Mouse (Mus musculus): ENCODE results near the gene Olfr1130. TPM values are rescaled to one million over a fixed set of nuclear protein-coding genes. Genes with fewer than 3 reads are reported as not detected.
"Not testable (repeated sequence)": the region's sequence is repeated elsewhere in the genome, so short reads cannot be mapped to it uniquely, and the experiment has no call there.

The Olfr1130 gene
- total RNA-seq (2021), result not detected in 2 replicates
- long read RNA-seq, result 0 reads

DNA sequence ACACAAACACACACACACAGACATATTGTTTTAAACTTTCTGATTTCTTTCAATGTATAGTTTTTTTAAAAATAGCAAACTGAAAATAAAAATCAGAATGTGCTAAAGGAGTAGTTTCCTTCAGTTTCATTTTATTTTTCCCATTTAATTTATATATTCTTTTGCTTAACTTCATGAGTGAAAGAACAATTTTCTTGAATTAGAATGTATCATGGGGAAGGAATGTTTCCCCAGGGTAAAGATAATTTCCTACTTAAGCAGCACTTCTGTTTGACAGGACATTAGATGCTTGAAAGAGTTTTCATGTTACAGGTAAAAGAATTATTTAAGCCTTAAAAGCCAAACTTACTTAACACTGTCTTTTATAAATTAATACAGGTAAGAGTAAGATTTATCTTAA is at the start of gene Olfr1130:
TSS of gene Olfr1130 (plus strand) at position 301 of the 400 bp plus-strand sequence.
- DNase-seq, result not testable (repeated sequence)

DNA sequence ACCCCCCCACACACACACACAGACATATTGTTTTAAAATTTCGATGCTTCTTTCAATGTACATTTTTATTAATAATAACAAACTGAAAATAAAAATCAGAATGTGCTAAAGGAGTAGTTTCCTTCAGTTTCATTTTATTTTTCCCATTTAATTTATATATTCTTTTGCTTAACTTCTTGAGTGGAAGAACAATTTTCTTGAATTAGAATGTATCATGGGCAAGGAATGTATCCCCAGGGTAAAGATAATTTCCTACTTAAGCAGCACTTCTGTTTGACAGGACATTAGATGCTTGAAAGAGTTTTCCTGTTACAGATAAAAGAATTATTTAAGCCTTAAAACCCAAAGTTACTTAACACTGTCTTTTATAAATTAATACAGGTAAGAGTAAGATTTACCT is 32.4 kb upstream of the Olfr1130 start, which contains the start of gene Olfr1129:
TSS of gene Olfr1129 (plus strand) at position 301 of the 400 bp plus-strand sequence.
- not testable (repeated sequence) for DNase-seq

DNA sequence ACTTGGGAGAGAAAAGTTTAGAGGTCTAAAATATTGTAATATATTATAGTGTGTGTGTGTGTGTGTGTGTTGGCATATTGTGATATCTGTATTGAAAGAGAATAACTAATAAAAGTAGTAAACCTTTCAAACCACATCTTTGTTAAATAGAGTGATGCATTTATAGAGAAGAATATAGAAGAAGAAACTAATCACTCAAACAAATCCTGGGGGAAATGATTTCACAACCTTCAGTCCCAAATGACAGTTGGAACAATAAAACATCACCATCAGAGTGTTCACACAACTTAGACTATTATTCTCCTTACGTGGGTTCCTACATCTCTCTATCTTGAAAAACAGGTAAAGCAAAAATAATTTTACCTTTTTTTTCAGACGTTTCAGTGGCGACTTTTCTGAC is 20.8 kb downstream of the Olfr1130 start, which contains the start of gene Olfr1131:
TSS of gene Olfr1131 (plus strand) at position 301 of the 400 bp plus-strand sequence.
- DNase-seq, result no peak

DNA sequence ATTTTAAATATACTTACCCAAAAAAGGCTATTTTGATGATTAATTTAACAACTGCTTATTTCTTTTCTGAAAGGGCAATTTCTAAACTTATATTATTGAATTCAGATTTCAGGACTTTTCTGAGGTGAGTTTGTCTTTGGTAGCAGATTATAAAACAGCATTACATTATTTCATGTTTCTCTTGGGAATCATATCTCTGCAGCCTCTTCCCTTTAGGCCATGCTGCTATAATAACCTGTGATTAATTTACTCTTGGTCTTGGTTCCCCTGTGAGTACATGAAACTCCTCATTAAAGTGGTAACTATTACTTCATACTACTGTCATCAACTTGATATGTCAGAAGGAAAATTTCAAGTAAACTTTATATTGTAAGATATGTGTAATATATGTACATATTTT is 31.4 kb downstream of the Olfr1130 start, which contains the start of gene Olfr1132:
TSS of gene Olfr1132 (minus strand) at position 101 of the 400 bp plus-strand sequence.
- DNase-seq, result no peak

DNA sequence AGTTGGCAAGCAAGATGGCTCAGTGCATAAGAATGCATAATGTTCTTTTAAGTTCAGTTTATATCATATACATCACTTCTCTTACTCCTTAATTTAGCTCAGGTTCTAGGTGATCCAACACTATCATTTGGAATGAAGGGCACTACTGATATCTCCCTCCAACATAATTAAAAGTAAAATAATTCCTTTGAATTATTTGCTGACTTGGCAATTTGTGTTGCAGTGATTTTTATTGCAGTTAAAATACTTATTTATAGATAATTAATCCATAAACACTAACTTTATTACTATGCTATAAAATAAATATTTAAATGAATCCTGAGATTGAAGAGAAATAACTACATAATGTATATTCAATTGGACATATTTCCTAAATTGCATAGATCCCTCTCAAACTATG is 36.4 kb downstream of the Olfr1130 start:
- DNase-seq, result no peak

- DNase-seq, result no peak
Observed at GRCm38 (mm10) chr2:87647274-87647673, 41.3 kb downstream of the Olfr1130 start, which contains the start of gene Olfr1133. TSS of gene Olfr1133 (minus strand) at chr2:87647374.

DNA sequence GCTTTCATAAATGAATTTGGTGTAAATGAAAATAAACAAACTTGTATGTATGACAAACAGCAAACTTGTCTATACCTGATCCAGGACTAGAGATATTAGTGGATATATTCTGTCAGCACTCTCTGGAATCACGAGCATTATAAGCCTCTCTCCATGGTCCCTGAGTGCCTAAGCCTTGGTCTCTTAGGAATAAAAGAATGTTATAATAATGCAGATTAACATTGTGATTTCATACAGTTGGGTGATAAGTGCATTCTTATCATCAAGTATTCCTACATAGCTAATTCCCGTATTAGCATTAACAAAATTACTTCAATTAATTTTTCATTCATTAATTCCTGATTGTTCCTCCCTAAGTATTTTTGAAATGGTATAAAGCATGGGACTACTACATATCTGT is 52.3 kb downstream of the Olfr1130 start, which contains the start of gene Olfr1134:
TSS of gene Olfr1134 (minus strand) at position 101 of the 400 bp plus-strand sequence.
- no peak for DNase-seq

Other genes with a start within 250 kb of the Olfr1130 start
- not detected in 2 replicates for gene Olfr1121, start 236.3 kb upstream of the Olfr1130 start, total RNA-seq (2021)
- gene Olfr1122, start 220.4 kb upstream of the Olfr1130 start, total RNA-seq (2021), result not detected in 2 replicates
- not detected in 2 replicates for gene Olfr1123, start 189.6 kb upstream of the Olfr1130 start, total RNA-seq (2021)
- not detected in 2 replicates for gene Olfr1124, start 175.9 kb upstream of the Olfr1130 start, total RNA-seq (2021)
- not detected in 2 replicates for gene Olfr1126, start 152.2 kb upstream of the Olfr1130 start, total RNA-seq (2021)
- gene Pramel7, start 109.1 kb upstream of the Olfr1130 start, total RNA-seq (2021), result not detected in 2 replicates
- gene Pramel6, start 99.6 kb upstream of the Olfr1130 start, total RNA-seq (2021), result not detected in 2 replicates
- gene Olfr153, start 74.4 kb upstream of the Olfr1130 start, total RNA-seq (2021), result not detected in 2 replicates
- gene Olfr1128, start 60.7 kb upstream of the Olfr1130 start, total RNA-seq (2021), result not detected in 2 replicates
- gene Olfr1129, start 32.3 kb upstream of the Olfr1130 start, total RNA-seq (2021), result not detected in 2 replicates
- not detected in 2 replicates for gene Olfr1131, start 20.9 kb downstream of the Olfr1130 start, total RNA-seq (2021)
- not detected in 2 replicates for gene Olfr1132, start 31.3 kb downstream of the Olfr1130 start, total RNA-seq (2021)
- gene Olfr1133, start 41.2 kb downstream of the Olfr1130 start, total RNA-seq (2021), result not detected in 2 replicates
- gene Olfr1134, start 52.2 kb downstream of the Olfr1130 start, total RNA-seq (2021), result not detected in 2 replicates
- not detected in 2 replicates for gene Olfr1135, start 67.5 kb downstream of the Olfr1130 start, total RNA-seq (2021)
- gene Olfr1136, start 87.7 kb downstream of the Olfr1130 start, total RNA-seq (2021), result not detected in 2 replicates
- not detected in 2 replicates for gene Olfr1137, start 107.0 kb downstream of the Olfr1130 start, total RNA-seq (2021)
- gene Olfr1138, start 133.8 kb downstream of the Olfr1130 start, total RNA-seq (2021), result not detected in 2 replicates
- not detected in 2 replicates for gene Olfr1140, start 137.5 kb downstream of the Olfr1130 start, total RNA-seq (2021)
- not detected in 2 replicates for gene Olfr1141, start 147.8 kb downstream of the Olfr1130 start, total RNA-seq (2021)
- gene Olfr152, start 173.3 kb downstream of the Olfr1130 start, total RNA-seq (2021), result not detected in 2 replicates
- not detected in 2 replicates for gene Olfr1143, start 194.4 kb downstream of the Olfr1130 start, total RNA-seq (2021)
- gene Olfr1145, start 203.6 kb downstream of the Olfr1130 start, total RNA-seq (2021), result not detected in 2 replicates
- gene Olfr1148, start 224.3 kb downstream of the Olfr1130 start, total RNA-seq (2021), result not detected in 2 replicates
- gene Olfr1150-ps1, start 237.8 kb downstream of the Olfr1130 start, total RNA-seq (2021), result not detected in 2 replicates
- not detected in 2 replicates for gene Olfr1151, start 249.7 kb downstream of the Olfr1130 start, total RNA-seq (2021)

Data from adrenal gland, postnatal 25 days (tissue).